Mouse (Mus musculus) cerebellum, adult 2 months (tissue): ENCODE measurements at regions not wholly inside any gene's neighbourhood (a gene's known extent, or its start where the extent isn't known, plus 50 kb on each side); places are given as distances from the start of the nearest gene placed in this dataset.

Experiments
- CTCF ChIP-seq: fragments of 200-500 bp; IDR thresholded peaks from 2 replicates; pipeline ENCODE4 v1.5.1; 2011; ENCODE audit warnings: low read depth, mild to moderate bottlenecking, control low read depth, low read length, moderate library complexity, borderline replicate concordance; ENCODE audit not compliant: insufficient read depth
- POLR2A ChIP-seq: fragments of 200-500 bp; IDR thresholded peaks from 2 replicates; pipeline ENCODE4 v1.6.1; 2011; ENCODE audit warnings: low read length, control low read depth, borderline replicate concordance; ENCODE audit not compliant: insufficient read depth

DNA sequence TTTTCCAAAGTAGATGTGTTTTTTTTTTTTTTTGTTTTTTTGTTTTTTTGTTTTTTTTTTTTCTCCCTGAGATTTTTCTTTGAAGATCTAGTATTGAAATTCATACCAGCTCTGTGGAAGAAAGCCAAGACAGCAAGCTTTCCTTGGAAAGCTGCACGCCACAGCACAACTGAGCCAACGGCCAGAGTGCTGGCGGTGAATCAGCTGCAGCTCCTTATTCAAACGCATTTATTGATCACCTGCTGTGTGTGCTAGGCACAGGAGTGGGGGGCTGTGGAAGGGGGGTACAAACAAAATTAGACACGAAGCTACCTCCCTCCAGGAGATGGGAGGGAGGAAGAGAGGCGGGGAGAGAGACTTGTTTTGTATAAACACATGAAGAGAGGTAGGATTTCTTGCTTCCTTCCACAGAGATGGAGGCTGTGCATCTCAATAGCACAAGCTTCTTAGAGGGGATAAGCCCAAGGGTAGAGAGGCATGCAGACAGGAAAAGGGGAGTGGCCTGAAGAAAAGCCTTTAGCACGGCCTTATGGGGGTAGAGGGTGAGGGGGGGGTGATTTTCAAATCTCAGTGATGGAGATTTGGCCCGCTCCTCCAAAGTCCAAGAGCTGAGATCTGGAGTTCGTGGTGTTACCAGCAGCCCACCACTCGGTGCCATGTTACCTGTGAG lies 170.1 kb upstream of the Pum3 start:
- no peak for TF ChIP-seq POLR2A
- no peak for TF ChIP-seq CTCF
